Mouse (Mus musculus): Measurements from ENCODE around the gene Prr22.

The Prr22 gene

GRCm38 (mm10) chr17:56761991-56762410 is 8.0 kb upstream of the Prr22 start:
- peak; percentile 86 to 93 for DNase-seq

- DNase-seq: peak; percentile 62 to 77
Observed at GRCm38 (mm10) chr17:56762769-56763731, 7.0 kb upstream of the Prr22 start.

GRCm38 (mm10) chr17:56763741-56764250 is 6.3 kb upstream of the Prr22 start:
- DNase-seq: peak in 1 of 2 experiments; percentile 41

GRCm38 (mm10) chr17:56764474-56765354 is 5.3 kb upstream of the Prr22 start, which contains the start of gene Dus3l:
Gene Dus3l, plus strand, starts transcription at chr17:56764757.
- DNase-seq: peak; percentile 92

GRCm38 (mm10) chr17:56765431-56765830 is 4.6 kb upstream of the Prr22 start:
- DNase-seq: no peak

GRCm38 (mm10) chr17:56766631-56767405 is 3.2 kb upstream of the Prr22 start:
- DNase-seq: peak in 1 of 2 experiments; percentile 35

GRCm38 (mm10) chr17:56767531-56768135 is 2.4 kb upstream of the Prr22 start:
- no peak for DNase-seq

GRCm38 (mm10) chr17:56768941-56769340 is 1.1 kb upstream of the Prr22 start:
- no peak for DNase-seq

- no peak for DNase-seq
Observed at GRCm38 (mm10) chr17:56777568-56777967, 7.5 kb downstream of the Prr22 start.

GRCm38 (mm10) chr17:56778779-56779362 is 8.8 kb downstream of the Prr22 start:
- DNase-seq: no peak

GRCm38 (mm10) chr17:56780291-56780978 is 10.4 kb downstream of the Prr22 start:
- DNase-seq: no peak

GRCm38 (mm10) chr17:56788886-56789285 is 18.8 kb downstream of the Prr22 start:
- no peak for DNase-seq

- no peak for DNase-seq
Observed at GRCm38 (mm10) chr17:56789286-56789685, 19.2 kb downstream of the Prr22 start.

- no peak for DNase-seq
Observed at GRCm38 (mm10) chr17:56792588-56792987, 22.5 kb downstream of the Prr22 start.

- DNase-seq: no peak
Observed at GRCm38 (mm10) chr17:56793614-56794319, 23.7 kb downstream of the Prr22 start.

- no peak for DNase-seq
Observed at GRCm38 (mm10) chr17:56799276-56799675, 29.2 kb downstream of the Prr22 start.

- DNase-seq: no peak
Observed at GRCm38 (mm10) chr17:56802065-56802464, 32.0 kb downstream of the Prr22 start.

- DNase-seq: no peak
Observed at GRCm38 (mm10) chr17:56804952-56805351, 34.9 kb downstream of the Prr22 start.

GRCm38 (mm10) chr17:56805784-56806183 is 35.7 kb downstream of the Prr22 start:
- DNase-seq: no peak

GRCm38 (mm10) chr17:56808518-56808917 is 38.5 kb downstream of the Prr22 start:
- DNase-seq: peak; percentile 80 to 81

All from cerebellum, adult 18-20 months (tissue).